Mouse (Mus musculus): ENCODE data around the gene Zfp810. TPM values are rescaled to one million over a fixed set of nuclear protein-coding genes. Genes with fewer than 3 reads are reported as not detected.
A peak's percentile ranks its signal among the peaks of the same experiment; 100 is the strongest.
"Not testable (repeated sequence)": the region's sequence is repeated elsewhere in the genome, so short reads cannot be mapped to it uniquely, and the experiment has no call there.

The Zfp810 gene
- polyA plus RNA-seq, 1 experiment from 2014 or later, result 15.7 TPM

GRCm38 (mm10) chr9:22316047-22316446, 8.6 kb upstream of the Zfp810 start:
- not testable (repeated sequence) for H3K36me3 ChIP-seq; H3K4me3 ChIP-seq (replicated peaks); ATAC-seq (ENCODE audit: insufficient read depth, low FRiP score, low read depth); H3K4me1 ChIP-seq; H3K27ac ChIP-seq; H3K9me3 ChIP-seq; H3K9ac ChIP-seq; H3K4me2 ChIP-seq; H3K27me3 ChIP-seq (replicated peaks)
- WGBS, result 75% methylated on average over 5 of the region's 5 CpGs

- Histone ChIP-seq H3K9ac (no peak overlapping the region), H3K36me3 (no peaks in the 10 kb centered on the region), H3K4me3 (replicated peaks) (no peak overlapping the region), H3K9me3 (no peaks in the 10 kb centered on the region), H3K27ac (no peak overlapping the region), H3K27me3 (replicated peaks) (no peaks in the 10 kb centered on the region), H3K4me2 (no peak overlapping the region), H3K4me1 (no peaks in the 10 kb centered on the region)
- no peak for ATAC-seq (ENCODE audit: insufficient read depth, low FRiP score, low read depth)
- WGBS, result 74% methylated on average over 3 of the region's 3 CpGs
These were observed 6.6 kb upstream of the Zfp810 start for GRCm38 (mm10) chr9:22314066-22314465.

DNA sequence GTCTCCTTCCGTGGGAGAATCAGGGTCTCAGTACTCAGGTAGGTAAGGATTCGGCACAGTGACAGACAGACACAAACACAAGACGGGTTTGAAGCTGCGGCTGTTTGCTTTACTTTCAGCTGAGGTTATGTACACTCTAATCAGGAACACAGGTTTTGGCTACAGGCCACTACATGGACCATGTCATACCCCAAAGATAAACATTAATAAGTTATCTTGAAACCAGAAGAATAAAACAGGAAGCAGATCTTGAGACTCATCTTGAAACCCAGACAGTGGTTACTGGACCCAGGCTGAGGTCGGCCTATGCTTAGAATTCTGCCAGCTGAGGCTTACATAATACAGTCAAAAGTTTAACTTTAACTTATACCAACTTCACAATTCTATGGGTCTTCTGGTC, 5.8 kb upstream of the Zfp810 start:
- Histone ChIP-seq H3K36me3 (no peaks in the 10 kb centered on the region), H3K4me3 (replicated peaks) (no peak overlapping the region), H3K27ac (no peak overlapping the region), H3K4me1 (no peaks in the 10 kb centered on the region), H3K4me2 (no peak overlapping the region), H3K27me3 (replicated peaks) (no peaks in the 10 kb centered on the region), H3K9ac (no peak overlapping the region), H3K9me3 (no peaks in the 10 kb centered on the region)
- 65% methylated on average over 5 of the region's 5 CpGs for WGBS
- ATAC-seq (ENCODE audit: insufficient read depth, low FRiP score, low read depth), result no peak

DNA sequence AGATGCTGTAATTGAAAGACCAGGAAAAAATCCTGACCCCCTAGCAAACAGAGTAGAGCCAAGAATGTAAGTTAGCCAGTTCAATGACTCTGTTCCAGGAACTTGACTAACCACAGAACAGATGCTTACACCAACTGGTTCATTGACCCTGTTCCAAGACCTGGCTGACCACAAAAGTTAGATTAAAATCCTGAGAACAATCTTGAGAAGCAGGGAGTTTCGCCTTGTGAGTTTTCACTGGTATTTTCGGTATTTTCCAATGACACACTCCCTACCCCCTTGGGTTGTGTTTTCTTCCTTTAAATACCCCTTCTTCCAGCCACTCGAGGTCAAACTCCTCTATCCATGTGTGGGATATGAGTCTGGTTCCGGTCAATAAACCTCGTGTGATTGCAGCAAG, 2.2 kb upstream of the Zfp810 start:
- H3K9ac ChIP-seq, result no peak overlapping the region
- H3K36me3 ChIP-seq, result peaks cover 5% of the 10 kb centered on the region; the same call in 1 of the 2 replicates
- H3K9me3 ChIP-seq, result no peaks in the 10 kb centered on the region
- peaks cover 7% of the 10 kb centered on the region; the same call in 1 of the 2 replicates for H3K4me1 ChIP-seq
- H3K4me2 ChIP-seq, result no peak overlapping the region
- WGBS, result 88% methylated on average over 5 of the region's 5 CpGs
- no peaks in the 10 kb centered on the region for H3K27me3 ChIP-seq (replicated peaks)
- no peak overlapping the region for H3K27ac ChIP-seq
- no peak for ATAC-seq (ENCODE audit: insufficient read depth, low FRiP score, low read depth)
- no peak overlapping the region for H3K4me3 ChIP-seq (replicated peaks)

DNA sequence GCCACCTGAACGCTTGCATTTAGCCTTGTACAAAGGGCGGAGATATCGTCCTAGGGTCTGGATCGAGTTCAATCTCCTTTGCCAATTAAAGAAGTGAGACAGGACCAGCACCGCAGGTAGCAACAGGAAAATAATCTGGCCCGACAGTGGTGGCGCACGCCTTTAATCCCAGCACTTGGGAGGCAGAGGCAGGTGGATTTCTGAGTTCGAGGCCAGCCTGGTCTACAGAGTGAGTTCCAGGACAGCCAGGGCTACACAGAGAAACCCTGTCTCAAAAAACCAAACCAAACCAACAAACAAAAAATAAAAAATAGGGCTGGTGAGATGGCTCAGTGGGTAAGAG, 443 bp upstream of the Zfp810 start:
- peak overlapping the region; percentile 91 for H3K4me2 ChIP-seq
- not testable (repeated sequence) for H3K4me1 ChIP-seq; ATAC-seq (ENCODE audit: insufficient read depth, low FRiP score, low read depth); H3K27me3 ChIP-seq (replicated peaks); H3K9me3 ChIP-seq
- H3K9ac ChIP-seq, result peak overlapping the region; percentile 90; the same call in 1 of the 2 replicates
- peak overlapping the region; percentile 18; the same call in 1 of the 2 replicates for H3K27ac ChIP-seq
- 16% methylated on average over 9 of the region's 9 CpGs for WGBS
- peak overlapping the region; percentile 95 for H3K4me3 ChIP-seq (replicated peaks)
- H3K36me3 ChIP-seq, result peaks cover 11% of the 10 kb centered on the region

DNA sequence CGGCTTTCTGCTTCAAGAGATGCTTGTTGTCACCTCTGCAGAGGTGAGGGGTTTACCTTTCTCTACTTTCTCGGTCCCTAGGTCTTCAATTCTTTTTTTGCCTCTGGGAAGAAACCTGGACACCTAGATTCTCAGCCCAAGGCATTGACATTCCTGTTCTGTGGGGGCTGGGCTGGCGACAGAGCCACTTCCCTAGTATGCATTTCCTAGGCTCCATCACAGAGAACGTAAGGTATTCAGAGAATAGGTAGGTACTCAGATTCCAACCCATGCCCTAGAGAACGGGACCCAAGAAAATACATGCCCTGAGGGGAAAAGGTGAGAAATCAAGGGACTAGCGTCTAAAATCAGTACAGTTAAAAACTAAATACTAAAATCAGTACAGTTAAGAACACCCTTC, 722 bp downstream of the Zfp810 start:
- ATAC-seq (ENCODE audit: insufficient read depth, low FRiP score, low read depth), result no peak
- WGBS, result 13% methylated on average over 6 of the region's 6 CpGs
- Histone ChIP-seq H3K9ac (peak overlapping the region; percentile 90), H3K4me3 (replicated peaks) (peak overlapping the region; percentile 95), H3K27ac (peak overlapping the region; percentile 48; the same call in 1 of the 2 replicates), H3K4me1 (peaks cover 7% of the 10 kb centered on the region; the same call in 1 of the 2 replicates), H3K36me3 (peaks cover 13% of the 10 kb centered on the region), H3K9me3 (no peaks in the 10 kb centered on the region), H3K4me2 (peak overlapping the region; percentile 91), H3K27me3 (replicated peaks) (no peaks in the 10 kb centered on the region)

DNA sequence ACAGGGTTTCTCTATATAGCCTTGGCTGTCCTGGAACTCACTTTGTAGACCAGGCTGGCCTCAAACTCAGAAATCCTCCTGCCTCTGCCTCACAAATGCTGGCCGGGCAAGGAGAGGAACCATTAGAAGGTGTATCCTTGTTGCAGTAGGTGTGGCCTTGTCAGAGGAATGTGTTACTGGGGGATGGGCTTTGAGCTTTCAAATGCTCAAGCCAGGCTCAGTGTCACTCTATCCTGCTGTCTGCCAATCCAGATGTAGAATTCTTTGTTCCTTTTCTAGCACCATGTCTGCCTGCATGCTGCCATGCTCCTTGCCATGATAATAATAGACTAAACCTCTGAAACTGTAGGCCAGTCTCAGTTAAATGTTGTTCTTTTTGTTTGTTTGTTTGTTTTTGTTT, 5.2 kb downstream of the Zfp810 start:
- Histone ChIP-seq H3K36me3 (peaks cover 35% of the 10 kb centered on the region), H3K4me2 (no peak overlapping the region)
- ATAC-seq (ENCODE audit: insufficient read depth, low FRiP score, low read depth), result no peak

DNA sequence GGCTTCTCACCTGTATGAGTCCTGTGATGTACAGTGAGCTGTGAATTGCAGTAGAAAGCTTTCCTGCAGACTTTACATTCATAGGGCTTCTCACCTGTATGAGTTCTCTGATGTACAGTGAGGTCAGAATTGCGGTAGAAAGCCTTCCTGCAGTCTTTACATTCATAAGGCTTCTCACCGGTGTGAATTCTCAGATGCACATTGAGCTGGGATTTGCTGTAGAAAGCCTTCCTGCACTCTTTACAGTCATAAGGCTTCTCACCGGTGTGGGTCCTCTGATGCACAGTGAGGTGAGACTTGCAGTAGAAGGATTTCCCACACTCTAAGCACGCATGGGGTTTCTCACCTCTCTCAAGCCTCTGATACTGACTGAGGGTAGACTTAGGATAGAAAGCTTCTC, 28.7 kb downstream of the Zfp810 start:
- Histone ChIP-seq H3K36me3 (peaks cover 67% of the 10 kb centered on the region), H3K4me2 (no peak overlapping the region), H3K4me1 (no peaks in the 10 kb centered on the region), H3K27me3 (replicated peaks) (no peaks in the 10 kb centered on the region), H3K4me3 (replicated peaks) (no peak overlapping the region), H3K9me3 (peaks cover 23% of the 10 kb centered on the region), H3K9ac (no peak overlapping the region), H3K27ac (no peak overlapping the region)
- ATAC-seq (ENCODE audit: insufficient read depth, low FRiP score, low read depth), result no peak
- WGBS, result 95% methylated on average over 4 of the region's 4 CpGs

More for the DNA sequence above, 5.2 kb downstream of the Zfp810 start:
- Histone ChIP-seq H3K4me3 (replicated peaks) (no peak overlapping the region), H3K9ac (no peak overlapping the region), H3K9me3 (no peaks in the 10 kb centered on the region), H3K27me3 (replicated peaks) (no peaks in the 10 kb centered on the region), H3K4me1 (peaks cover 7% of the 10 kb centered on the region; the same call in 1 of the 2 replicates), H3K27ac (no peak overlapping the region)
- WGBS, result 94% methylated on average over 1 of the region's 1 CpGs

- no peak overlapping the region for H3K4me2 ChIP-seq
- no peaks in the 10 kb centered on the region for H3K9me3 ChIP-seq
- no peaks in the 10 kb centered on the region for H3K36me3 ChIP-seq
- no peak overlapping the region for H3K4me3 ChIP-seq (replicated peaks)
- ATAC-seq (ENCODE audit: insufficient read depth, low FRiP score, low read depth), result no peak
- H3K9ac ChIP-seq, result no peak overlapping the region
- 74% methylated on average over 1 of the region's 1 CpGs for WGBS
- H3K27ac ChIP-seq, result no peak overlapping the region
- H3K4me1 ChIP-seq, result no peaks in the 10 kb centered on the region
- no peaks in the 10 kb centered on the region for H3K27me3 ChIP-seq (replicated peaks)
These were observed 38.6 kb downstream of the Zfp810 start for GRCm38 (mm10) chr9:22268886-22269285.

DNA sequence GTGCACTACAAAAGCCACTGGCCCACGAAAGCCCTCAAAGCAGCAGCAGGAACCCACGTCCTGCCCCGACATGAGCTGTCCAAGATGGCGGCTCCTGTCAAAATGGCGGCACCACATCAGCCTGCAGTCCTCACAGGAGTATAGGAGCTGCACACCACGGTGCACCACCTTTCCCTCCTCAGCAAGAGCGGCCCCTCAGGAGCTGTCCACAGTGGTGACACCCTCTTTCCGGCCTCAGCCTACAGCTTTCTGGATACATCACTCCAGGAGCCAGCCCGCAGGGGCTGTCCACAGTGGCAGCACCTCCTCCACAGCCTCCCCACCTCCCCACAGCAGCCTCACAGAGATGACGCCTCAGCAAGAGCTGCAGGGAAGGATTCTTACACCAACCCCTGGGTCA, 44.8 kb downstream of the Zfp810 start:
- WGBS, result 90% methylated on average over 10 of the region's 10 CpGs
- Histone ChIP-seq H3K27me3 (replicated peaks) (no peaks in the 10 kb centered on the region), H3K4me2 (no peak overlapping the region), H3K9me3 (no peaks in the 10 kb centered on the region), H3K4me3 (replicated peaks) (no peak overlapping the region), H3K36me3 (no peaks in the 10 kb centered on the region), H3K27ac (no peak overlapping the region), H3K4me1 (no peaks in the 10 kb centered on the region), H3K9ac (no peak overlapping the region)
- no peak for ATAC-seq (ENCODE audit: insufficient read depth, low FRiP score, low read depth)

- H3K27me3 ChIP-seq (replicated peaks), result no peaks in the 10 kb centered on the region
- no peak overlapping the region for H3K27ac ChIP-seq
- H3K4me2 ChIP-seq, result no peak overlapping the region
- 0 out of 2 replicates have a peak, but pooled peaks cover 6% of the 10 kb centered on the region for H3K36me3 ChIP-seq
- WGBS, result 65% methylated on average over 1 of the region's 1 CpGs
- H3K4me3 ChIP-seq (replicated peaks), result no peak overlapping the region
- no peak for ATAC-seq (ENCODE audit: insufficient read depth, low FRiP score, low read depth)
- H3K9ac ChIP-seq, result no peak overlapping the region
- no peaks in the 10 kb centered on the region for H3K9me3 ChIP-seq
- H3K4me1 ChIP-seq, result no peaks in the 10 kb centered on the region
These were observed 45.9 kb downstream of the Zfp810 start for GRCm38 (mm10) chr9:22261594-22261993.

DNA sequence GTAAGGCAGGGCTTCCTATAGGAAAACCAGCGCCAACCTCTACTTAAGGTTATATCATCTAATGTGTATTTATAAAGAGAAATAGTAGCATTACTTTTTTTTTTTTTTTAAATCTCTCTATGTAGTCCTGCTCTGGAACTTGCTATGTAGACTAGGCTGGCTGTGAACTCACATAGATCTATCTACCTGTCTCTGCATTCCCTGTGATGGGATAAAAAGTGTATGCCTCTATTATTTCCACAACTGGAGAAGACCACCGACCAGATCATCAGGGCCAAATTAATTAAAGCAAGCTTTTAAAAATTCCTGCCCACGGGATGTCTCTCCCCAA, 47.4 kb downstream of the Zfp810 start:
- WGBS, result 22% methylated on average over 3 of the region's 3 CpGs
- Histone ChIP-seq H3K4me1 (no peaks in the 10 kb centered on the region), H3K27me3 (replicated peaks) (no peaks in the 10 kb centered on the region), H3K4me2 (peak overlapping the region; percentile 83), H3K9ac (peak overlapping the region; percentile 63; the same call in 1 of the 2 replicates), H3K27ac (no peak overlapping the region), H3K9me3 (no peaks in the 10 kb centered on the region; the same call in 1 of the 2 replicates), H3K4me3 (replicated peaks) (peak overlapping the region; percentile 65), H3K36me3 (peaks cover 17% of the 10 kb centered on the region)
- no peak for ATAC-seq (ENCODE audit: insufficient read depth, low FRiP score, low read depth)

Measured in stomach, embryonic 15.5 days (tissue).